Mouse (Mus musculus) lung, embryonic 15.5 days (tissue): ENCODE results near the gene Tardbp. TPM values are rescaled to one million over a fixed set of nuclear protein-coding genes. Genes with fewer than 3 reads are reported as not detected.
A peak's percentile ranks its signal among the peaks of the same experiment; 100 is the strongest.

ENCODE experiments used
- ATAC-seq: fragments of 200-750 bp; cut with Nextera tagmentation; 2 replicates; pipeline ENCODE4 v1.8.0; 2017; ENCODE audit warnings: moderate number of reproducible peaks, borderline replicate concordance; ENCODE audit not compliant: low FRiP score, low TSS enrichment; ENCODE audit errors: extremely low read depth
- H3K27ac ChIP-seq: fragments of 300-500 bp; sonication (generic); 2 replicates; pipeline ENCODE4 v1.5.1; 2015; ENCODE audit warnings: moderate library complexity, mild to moderate bottlenecking, inconsistent platforms
- H3K27me3 ChIP-seq: fragments of 300-500 bp; sonication (generic); 2 replicates; pipeline ENCODE4 v1.6.1; 2015; ENCODE audit warnings: inconsistent platforms
- H3K36me3 ChIP-seq: fragments of 300-500 bp; sonication (generic); 2 replicates; pipeline ENCODE4 v1.6.1; 2015; ENCODE audit warnings: inconsistent platforms
- H3K4me1 ChIP-seq: fragments of 300-500 bp; sonication (generic); 2 replicates; pipeline ENCODE4 v1.6.1; 2015; ENCODE audit warnings: inconsistent platforms
- H3K4me2 ChIP-seq: fragments of 300-500 bp; sonication (generic); 2 replicates; pipeline ENCODE4 v1.6.1; 2015; ENCODE audit warnings: inconsistent platforms, mild to moderate bottlenecking, moderate library complexity
- H3K4me3 ChIP-seq: fragments of 300-500 bp; sonication (generic); 2 replicates; pipeline ENCODE4 v1.5.1; 2015; ENCODE audit warnings: mild to moderate bottlenecking, inconsistent platforms
- H3K9ac ChIP-seq: fragments of 300-500 bp; sonication (generic); 2 replicates; pipeline ENCODE4 v1.6.1; 2015; ENCODE audit warnings: inconsistent platforms
- H3K9me3 ChIP-seq: fragments of 300-500 bp; sonication (generic); 2 replicates; pipeline ENCODE4 v1.6.1; 2016; ENCODE audit warnings: inconsistent platforms
- WGBS: fragments of 180-500 bp; shearing (Covaris S2); methylation state at CpG from one replicate; pipeline ENCODE4 v1.1.7; 2015; 5-methylcytosine and 5-hydroxymethylcytosine counted together
- polyA plus RNA-seq: library from polyadenylated mRNA; unstranded; fragments of >200 nt; fragmentation: Nextera tagmentation; extraction: Ambion mirVana; gene quantifications from 2 replicates; pipeline ENCODE4 v1.2.1, GENCODE M21; 2015

The Tardbp gene
- polyA plus RNA-seq, 1 experiment from 2014 or later: 392 TPM

DNA sequence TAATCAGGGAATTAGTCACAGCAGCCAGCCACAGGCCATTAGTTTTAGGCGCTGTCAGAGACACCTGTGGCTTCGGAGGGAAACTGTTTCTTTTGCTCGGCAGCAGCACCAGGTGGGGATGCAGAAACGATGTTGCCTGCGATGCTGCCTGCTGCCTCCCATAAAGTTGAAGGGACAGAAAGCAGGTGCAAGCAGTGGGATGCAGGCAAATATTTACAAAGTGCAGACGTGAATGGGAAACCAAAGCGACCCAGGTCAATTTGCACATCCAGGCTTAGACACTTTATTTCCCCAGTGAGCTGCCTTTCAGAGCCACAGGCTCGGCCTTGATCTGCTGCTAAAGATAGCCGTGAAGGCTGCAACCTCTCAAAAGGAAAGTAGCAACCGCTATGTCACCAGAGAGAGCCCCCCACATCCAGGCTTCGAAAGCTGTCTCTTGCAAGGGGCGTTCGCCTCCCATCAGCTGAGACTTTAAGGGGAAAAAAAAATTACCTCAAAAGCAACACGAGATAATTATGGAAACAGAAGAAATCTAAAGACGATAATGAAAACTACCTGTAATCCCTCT lies 30.0 kb upstream of the Tardbp start:
- no peak overlapping the region for H3K4me3 ChIP-seq
- no peaks in the 10 kb centered on the region for H3K36me3 ChIP-seq
- 28% methylated on average over 15 of the region's 15 CpGs for WGBS
- no peaks in the 10 kb centered on the region for H3K9me3 ChIP-seq
- H3K27me3 ChIP-seq: peaks cover 4% of the 10 kb centered on the region; the same call in 1 of the 2 replicates
- peaks cover under 1% of the 10 kb centered on the region; the same call in 1 of the 2 replicates for H3K4me1 ChIP-seq
- ATAC-seq: no peak
- no peak overlapping the region for H3K27ac ChIP-seq
- H3K9ac ChIP-seq: no peak overlapping the region
- no peak overlapping the region for H3K4me2 ChIP-seq

- Histone ChIP-seq H3K9ac (no peak overlapping the region), H3K4me3 (no peak overlapping the region), H3K9me3 (no peaks in the 10 kb centered on the region), H3K36me3 (no peaks in the 10 kb centered on the region), H3K27me3 (no peaks in the 10 kb centered on the region), H3K27ac (no peak overlapping the region), H3K4me1 (no peaks in the 10 kb centered on the region), H3K4me2 (no peak overlapping the region)
- no peak for ATAC-seq
- 84% methylated on average over 18 of the region's 18 CpGs for WGBS
Measured at GRCm38 (mm10) chr4:148654701-148655398, 28.0 kb upstream of the Tardbp start.

DNA sequence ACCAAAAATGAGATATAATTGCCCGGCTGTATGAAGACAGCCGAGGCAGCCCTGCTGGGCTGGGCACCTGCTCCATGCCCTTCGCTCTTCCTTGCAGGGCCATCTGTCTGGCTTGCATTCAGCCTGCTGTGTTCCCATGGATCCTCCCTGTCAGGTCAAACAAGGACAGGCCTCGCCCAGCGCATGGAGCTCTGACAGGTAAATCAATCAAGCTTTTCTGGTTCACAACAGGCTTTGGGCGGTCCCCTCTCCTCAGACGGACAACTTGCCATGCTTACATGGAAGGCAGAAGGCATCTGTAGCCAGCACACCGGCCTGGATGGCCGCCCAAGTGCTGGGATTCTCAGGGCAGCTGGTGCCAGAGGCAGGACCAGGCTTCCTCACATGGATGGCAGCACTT lies 24.2 kb upstream of the Tardbp start:
- Histone ChIP-seq H3K27me3 (no peaks in the 10 kb centered on the region), H3K36me3 (no peaks in the 10 kb centered on the region), H3K9ac (no peak overlapping the region), H3K4me2 (no peak overlapping the region), H3K27ac (no peak overlapping the region), H3K9me3 (no peaks in the 10 kb centered on the region), H3K4me1 (peaks cover 3% of the 10 kb centered on the region; the same call in 1 of the 2 replicates), H3K4me3 (no peak overlapping the region)
- 49% methylated on average over 9 of the region's 9 CpGs for WGBS
- no peak for ATAC-seq

- Histone ChIP-seq H3K27ac (no peak overlapping the region), H3K27me3 (no peaks in the 10 kb centered on the region), H3K4me2 (no peak overlapping the region), H3K9me3 (no peaks in the 10 kb centered on the region), H3K4me3 (no peak overlapping the region), H3K36me3 (no peaks in the 10 kb centered on the region), H3K4me1 (peaks cover 5% of the 10 kb centered on the region; the same call in 1 of the 2 replicates), H3K9ac (no peak overlapping the region)
- 67% methylated on average over 3 of the region's 3 CpGs for WGBS
- no peak for ATAC-seq
Measured at GRCm38 (mm10) chr4:148649309-148649708, 22.5 kb upstream of the Tardbp start.

DNA sequence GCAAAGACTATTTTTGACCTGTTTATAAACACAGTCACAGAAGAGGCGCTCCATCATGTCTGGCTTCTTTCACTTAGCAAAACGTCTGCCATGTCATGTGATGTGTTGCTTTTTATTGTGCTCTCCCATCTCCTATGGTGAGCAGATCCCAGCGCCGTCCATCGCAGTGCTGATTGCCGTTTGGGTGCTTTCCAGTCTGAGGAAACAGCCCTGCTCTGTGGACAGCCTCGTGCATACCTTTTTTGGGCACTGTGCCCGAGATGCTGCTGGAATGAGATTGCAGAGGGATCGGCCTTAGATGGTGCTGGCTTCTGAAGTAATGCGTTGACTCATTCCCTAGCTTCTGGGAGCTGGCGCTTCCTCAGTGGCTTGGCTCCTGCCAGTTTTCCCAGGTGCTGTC lies 19.8 kb upstream of the Tardbp start:
- H3K27ac ChIP-seq: no peak overlapping the region
- no peaks in the 10 kb centered on the region for H3K36me3 ChIP-seq
- H3K9me3 ChIP-seq: no peaks in the 10 kb centered on the region
- no peak overlapping the region for H3K4me2 ChIP-seq
- peak; percentile 19; the same call in 1 of the 2 replicates for ATAC-seq
- WGBS: 31% methylated on average over 11 of the region's 11 CpGs
- no peak overlapping the region for H3K4me3 ChIP-seq
- H3K27me3 ChIP-seq: no peaks in the 10 kb centered on the region
- peaks cover 14% of the 10 kb centered on the region; the same call in 1 of the 2 replicates for H3K4me1 ChIP-seq
- H3K9ac ChIP-seq: no peak overlapping the region

- peaks cover 17% of the 10 kb centered on the region; the same call in 1 of the 2 replicates for H3K4me1 ChIP-seq
- no peaks in the 10 kb centered on the region for H3K9me3 ChIP-seq
- H3K27ac ChIP-seq: no peak overlapping the region
- no peak overlapping the region for H3K4me3 ChIP-seq
- no peak overlapping the region for H3K9ac ChIP-seq
- no peaks in the 10 kb centered on the region for H3K27me3 ChIP-seq
- no peak overlapping the region for H3K4me2 ChIP-seq
- 81% methylated on average over 6 of the region's 6 CpGs for WGBS
- no peak for ATAC-seq
- no peaks in the 10 kb centered on the region for H3K36me3 ChIP-seq
Measured at GRCm38 (mm10) chr4:148644926-148645325, 18.1 kb upstream of the Tardbp start.

GRCm38 (mm10) chr4:148644157-148644511 lies 17.3 kb upstream of the Tardbp start:
- peak overlapping the region; percentile 41 for H3K4me2 ChIP-seq
- H3K4me3 ChIP-seq: no peak overlapping the region
- no peak for ATAC-seq
- H3K4me1 ChIP-seq: peaks cover 17% of the 10 kb centered on the region; the same call in 1 of the 2 replicates
- WGBS: 4% methylated on average over 9 of the region's 9 CpGs
- no peak overlapping the region for H3K27ac ChIP-seq
- no peak overlapping the region for H3K9ac ChIP-seq
- H3K36me3 ChIP-seq: no peaks in the 10 kb centered on the region
- H3K9me3 ChIP-seq: no peaks in the 10 kb centered on the region
- no peaks in the 10 kb centered on the region for H3K27me3 ChIP-seq

- 55% methylated on average over 15 of the region's 15 CpGs for WGBS
- peaks cover 17% of the 10 kb centered on the region; the same call in 1 of the 2 replicates for H3K4me1 ChIP-seq
- H3K4me2 ChIP-seq: peak within 1 kb of the TSS; percentile 41
- ATAC-seq: no peak
- no peak within 1 kb of the TSS for H3K4me3 ChIP-seq
- no peaks in the 10 kb centered on the region for H3K36me3 ChIP-seq
- H3K27ac ChIP-seq: no peak within 1 kb of the TSS
- H3K9ac ChIP-seq: no peak within 1 kb of the TSS
- no peaks in the 10 kb centered on the region for H3K27me3 ChIP-seq
- no peaks in the 10 kb centered on the region for H3K9me3 ChIP-seq
Measured at GRCm38 (mm10) chr4:148643291-148644156, 16.7 kb upstream of the Tardbp start, which contains the start of gene Gm572. Gm572 (plus strand) TSS chr4:148643317.

DNA sequence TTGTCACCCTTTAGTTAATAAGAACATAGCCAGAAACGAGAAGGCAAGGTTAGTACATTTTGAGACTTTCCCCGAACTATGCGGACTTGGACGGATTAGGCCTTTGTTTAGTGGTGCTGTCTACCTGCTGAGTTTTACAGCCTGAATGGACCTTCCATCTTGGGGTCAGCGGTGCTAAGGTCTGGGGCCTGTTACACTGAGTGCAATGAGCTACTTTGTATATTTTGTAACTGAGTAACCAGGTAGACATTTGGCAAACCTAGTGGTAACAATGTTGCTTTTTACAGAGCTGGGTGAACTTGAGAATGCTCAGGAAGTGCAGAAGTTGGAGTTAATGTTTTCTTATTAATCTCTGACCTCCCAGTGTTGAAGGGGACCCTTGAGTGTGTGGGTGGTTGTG lies 14.3 kb upstream of the Tardbp start:
- Histone ChIP-seq H3K4me1 (peaks cover 18% of the 10 kb centered on the region; the same call in 1 of the 2 replicates), H3K4me2 (no peak overlapping the region), H3K36me3 (no peaks in the 10 kb centered on the region), H3K9me3 (no peaks in the 10 kb centered on the region), H3K9ac (no peak overlapping the region), H3K27me3 (no peaks in the 10 kb centered on the region), H3K27ac (no peak overlapping the region), H3K4me3 (no peak overlapping the region)
- no peak for ATAC-seq
- 68% methylated on average over 5 of the region's 5 CpGs for WGBS

- WGBS: 85% methylated on average over 2 of the region's 2 CpGs
- Histone ChIP-seq H3K27me3 (no peaks in the 10 kb centered on the region), H3K9ac (no peak overlapping the region), H3K9me3 (no peaks in the 10 kb centered on the region), H3K4me2 (no peak overlapping the region), H3K27ac (no peak overlapping the region), H3K36me3 (no peaks in the 10 kb centered on the region), H3K4me1 (peaks cover 18% of the 10 kb centered on the region; the same call in 1 of the 2 replicates), H3K4me3 (no peak overlapping the region)
- no peak for ATAC-seq
Measured at GRCm38 (mm10) chr4:148639455-148639854, 12.6 kb upstream of the Tardbp start.

DNA sequence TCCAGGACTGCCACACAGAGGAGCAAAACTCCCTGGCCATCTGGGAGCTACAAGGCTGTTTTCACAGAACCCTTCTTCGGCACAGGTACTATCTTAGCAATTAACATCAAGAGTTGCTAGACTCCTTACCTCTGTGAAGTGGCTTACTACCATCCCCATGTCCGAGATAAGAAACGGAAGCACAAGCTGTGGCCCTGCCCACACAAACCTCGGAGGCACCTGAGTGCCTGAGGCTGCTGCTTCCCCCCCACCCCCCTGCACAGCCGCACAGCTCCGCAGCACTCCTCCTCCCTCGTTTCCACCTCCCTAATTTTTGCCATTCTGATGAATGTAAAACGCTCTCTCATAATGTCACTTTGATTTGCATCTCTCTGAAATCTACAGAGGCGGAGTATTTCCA lies 11.5 kb upstream of the Tardbp start:
- no peak overlapping the region for H3K4me2 ChIP-seq
- WGBS: 37% methylated on average over 9 of the region's 9 CpGs
- no peak overlapping the region for H3K27ac ChIP-seq
- no peaks in the 10 kb centered on the region for H3K9me3 ChIP-seq
- no peak overlapping the region for H3K9ac ChIP-seq
- 0 out of 2 replicates have a peak, but pooled peaks cover 8% of the 10 kb centered on the region for H3K4me1 ChIP-seq
- no peaks in the 10 kb centered on the region for H3K36me3 ChIP-seq
- no peaks in the 10 kb centered on the region for H3K27me3 ChIP-seq
- ATAC-seq: no peak
- H3K4me3 ChIP-seq: no peak overlapping the region
